Mouse (Mus musculus): ENCODE measurements at regions not wholly inside any gene's neighbourhood (a gene's known extent, or its start where the extent isn't known, plus 50 kb on each side); places are given as distances from the start of the nearest gene placed in this dataset.

- no peak for TF ChIP-seq POLR2A (IDR thresholded peaks at IDR 0.05; ENCODE audit: low read depth, low read length)
- no peak for TF ChIP-seq CTCF (IDR thresholded peaks at IDR 0.05; ENCODE audit: extremely low read depth, insufficient read depth, insufficient read length, insufficient replicate concordance)
These were observed 977.8 kb downstream of the Bcl11a start for GRCm38 (mm10) chr11:25055698-25056097.

All from spleen, adult 2 months (tissue).